Mouse (Mus musculus) erythroid progenitor cell, adult 5-6 weeks (primary cell): Measurements from ENCODE around the gene Hsd3b4. TPM values are rescaled to one million over a fixed set of nuclear protein-coding genes. Genes with fewer than 3 reads are reported as not detected.
"Not testable (repeated sequence)": the region's sequence is repeated elsewhere in the genome, so short reads cannot be mapped to it uniquely, and the experiment has no call there.

Experiments
- ATAC-seq: replicated peaks from 2 replicates; pipeline ENCODE4 v1.8.0; 2016; ENCODE audit warnings: moderate number of reproducible peaks, mild to moderate bottlenecking, moderate TSS enrichment, inconsistent platforms; ENCODE audit not compliant: poor library complexity, low FRiP score, severe bottlenecking
- total RNA-seq, 2 experiments: library from RNA; stranded (forward) in 1 of 2; stranded (reverse) in 1 of 2; fragments of 150-400 nt in 1 of 2; fragments of 186-747, 209-891 nt in 1 of 2; gene quantifications; 2 replicates each; pipeline versions ENCODE4 v1.2.3 to v1.2.4; 2015 to 2017; ENCODE audit warnings: low replicate concordance in 2 of 2

The Hsd3b4 gene
- total RNA-seq (2015; ENCODE audit: low replicate concordance) = not detected in 2 replicates
- total RNA-seq (2017; ENCODE audit: low replicate concordance) = not detected in 2 replicates

DNA sequence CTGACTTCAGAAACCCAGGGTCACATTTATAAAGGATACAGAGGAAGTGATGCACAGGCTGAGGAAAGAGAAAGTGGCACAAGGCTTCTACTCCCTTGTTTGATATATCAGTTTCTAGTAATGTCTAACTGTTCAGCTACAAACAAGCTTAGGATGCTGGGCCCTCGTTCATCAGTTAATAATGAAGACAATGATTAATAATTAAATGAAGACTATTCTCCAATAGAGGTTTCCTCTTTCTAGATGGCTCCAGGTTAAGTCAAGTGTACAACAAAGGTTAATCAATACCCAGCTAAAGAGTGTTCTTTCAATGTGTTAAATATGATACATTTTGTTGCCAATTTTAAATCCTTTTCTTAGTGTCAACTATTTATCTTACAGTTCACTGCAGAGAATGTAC lies at the start of gene Hsd3b4:
TSS of gene Hsd3b4 (minus strand) at position 101 of the 400 bp plus-strand sequence.
- not testable (repeated sequence) for ATAC-seq

- ATAC-seq = not testable (repeated sequence)
Observed at GRCm38 (mm10) chr3:98550832-98551231, 40.5 kb upstream of the Hsd3b4 start.

- not testable (repeated sequence) for ATAC-seq
Observed at GRCm38 (mm10) chr3:98550215-98550614, 39.9 kb upstream of the Hsd3b4 start.

DNA sequence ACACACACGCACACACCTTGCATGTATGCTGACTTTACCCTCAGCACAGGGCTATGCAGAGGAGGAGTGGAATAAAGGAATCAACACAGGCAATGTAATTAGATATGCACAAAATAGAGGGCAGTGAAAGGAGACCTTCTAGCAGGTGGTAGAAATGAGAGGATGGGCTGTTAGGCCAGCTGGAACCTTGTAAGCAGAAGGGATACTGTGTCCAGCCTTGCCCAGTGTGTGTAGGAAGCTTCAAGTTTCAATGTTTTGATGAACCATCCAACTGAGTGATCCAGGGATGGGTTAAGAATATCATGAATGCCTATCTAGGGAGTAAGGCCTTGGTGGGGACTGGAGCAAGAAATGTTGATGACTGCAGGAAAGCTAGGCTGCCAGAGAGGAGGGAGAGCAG lies 38.2 kb upstream of the Hsd3b4 start:
- 0 out of 2 replicates have a peak, but pooled peaks have one; percentile 6 for ATAC-seq

- ATAC-seq = not testable (repeated sequence)
Observed at GRCm38 (mm10) chr3:98547641-98548040, 37.3 kb upstream of the Hsd3b4 start.

GRCm38 (mm10) chr3:98524978-98525377 lies 14.7 kb upstream of the Hsd3b4 start:
- ATAC-seq = not testable (repeated sequence)

- ATAC-seq = not testable (repeated sequence)
Observed at GRCm38 (mm10) chr3:98524552-98524951, 14.2 kb upstream of the Hsd3b4 start.

- not testable (repeated sequence) for ATAC-seq
Observed at GRCm38 (mm10) chr3:98522779-98523178, 12.5 kb upstream of the Hsd3b4 start.

GRCm38 (mm10) chr3:98507229-98507628 lies 3.1 kb downstream of the Hsd3b4 start:
- ATAC-seq = not testable (repeated sequence)

- not testable (repeated sequence) for ATAC-seq
Observed at GRCm38 (mm10) chr3:98497401-98497800, 12.9 kb downstream of the Hsd3b4 start.

DNA sequence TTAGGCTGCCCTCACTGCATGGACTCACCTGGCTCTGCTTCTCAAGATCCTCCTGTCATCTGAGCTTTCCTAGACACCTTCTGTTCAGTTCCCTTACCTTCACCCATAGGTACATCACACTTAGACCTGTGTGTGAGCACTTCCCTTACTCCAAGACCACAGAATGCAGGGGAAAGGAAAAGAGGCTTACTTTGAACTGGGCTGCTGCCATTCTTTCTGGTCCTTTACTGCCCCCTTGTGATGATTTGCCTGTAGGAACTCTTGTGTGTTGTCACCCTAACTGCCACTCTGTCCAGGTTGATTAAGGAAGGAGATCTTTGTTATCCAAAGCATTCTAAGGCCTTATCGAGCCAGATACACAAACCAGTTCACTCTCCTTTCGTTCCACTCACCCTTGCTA lies 13.6 kb downstream of the Hsd3b4 start:
- ATAC-seq = not testable (repeated sequence)

GRCm38 (mm10) chr3:98495055-98495454 lies 15.3 kb downstream of the Hsd3b4 start:
- ATAC-seq = not testable (repeated sequence)

DNA sequence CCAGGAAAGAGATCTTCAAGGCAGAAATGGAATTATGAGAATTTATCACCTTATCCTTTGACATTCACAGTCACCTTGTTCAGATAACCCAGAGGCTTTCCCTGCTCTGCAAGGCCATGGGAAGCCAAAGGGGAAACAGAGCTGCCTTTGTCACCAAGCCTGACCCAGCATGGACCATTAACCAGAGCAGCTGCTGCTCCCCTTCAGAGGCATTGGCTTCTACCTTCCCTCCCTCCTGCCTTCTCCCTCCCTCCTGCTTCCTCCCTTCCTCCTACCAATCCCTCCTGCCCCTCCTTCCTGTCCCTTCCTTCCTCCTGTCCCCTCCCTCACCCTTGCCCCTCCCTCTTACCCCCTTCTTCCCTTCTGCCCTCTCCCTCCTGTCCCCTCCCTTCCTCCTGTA lies 16.1 kb downstream of the Hsd3b4 start:
- not testable (repeated sequence) for ATAC-seq

DNA sequence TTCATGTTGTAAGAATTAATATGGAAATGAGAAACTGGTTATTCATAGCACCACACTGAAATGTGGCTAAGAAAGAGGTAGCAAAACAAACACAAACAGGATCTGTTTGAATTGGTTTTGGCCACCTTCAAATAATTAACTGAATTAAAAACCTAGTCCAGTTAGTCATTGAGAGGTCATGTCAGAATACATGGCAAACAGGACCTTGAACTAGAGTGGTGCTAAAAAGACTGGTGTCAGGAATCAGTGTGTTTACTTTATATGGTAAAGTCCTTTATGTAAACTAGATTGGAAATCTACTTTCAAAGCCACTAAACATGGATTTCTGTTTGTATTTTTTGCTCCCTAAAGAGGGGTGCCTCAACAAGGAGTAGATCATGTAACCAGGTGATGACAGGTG lies 38.8 kb downstream of the Hsd3b4 start:
- ATAC-seq = not testable (repeated sequence)

- ATAC-seq = not testable (repeated sequence)
Observed at GRCm38 (mm10) chr3:98471057-98471456, 39.3 kb downstream of the Hsd3b4 start.

DNA sequence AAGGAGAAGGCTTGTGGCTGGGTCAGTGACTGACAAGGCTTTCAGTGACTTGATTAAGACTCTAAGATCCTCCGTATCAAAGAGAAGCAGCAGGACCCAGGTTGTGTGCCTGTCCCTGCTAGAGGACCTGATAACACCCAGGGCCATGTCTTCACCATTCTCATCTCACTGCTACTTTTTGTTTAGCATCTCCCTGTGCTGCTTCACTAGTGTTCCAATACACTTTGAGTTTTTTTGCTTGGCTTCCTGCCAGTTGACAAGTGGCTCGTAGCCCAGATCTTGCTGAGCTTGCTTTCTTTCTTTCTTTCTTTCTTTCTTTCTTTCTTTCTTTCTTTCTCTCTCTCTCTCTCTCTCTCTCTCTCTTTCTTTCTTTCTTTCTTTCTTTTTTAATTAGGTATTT lies 41.0 kb downstream of the Hsd3b4 start:
- not testable (repeated sequence) for ATAC-seq

DNA sequence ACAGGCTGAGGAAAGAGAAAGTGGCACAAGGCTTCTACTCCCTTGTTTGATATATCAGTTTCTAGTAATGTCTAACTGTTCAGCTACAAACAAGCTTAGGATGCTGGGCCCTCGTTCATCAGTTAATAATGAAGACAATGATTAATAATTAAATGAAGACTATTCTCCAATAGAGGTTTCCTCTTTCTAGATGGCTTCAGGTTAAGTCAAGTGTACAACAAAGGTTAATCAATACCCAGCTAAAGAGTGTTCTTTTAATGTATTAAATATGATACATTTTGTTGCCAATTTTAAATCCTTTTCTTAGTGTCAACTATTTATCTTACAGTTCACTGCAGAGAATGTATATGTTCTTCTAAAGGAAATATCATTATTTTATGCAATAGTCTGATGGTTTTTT lies 53.3 kb downstream of the Hsd3b4 start, which contains the start of gene Gm4450:
TSS of gene Gm4450 (minus strand) at position 101 of the 400 bp plus-strand sequence.
- ATAC-seq = not testable (repeated sequence)

GRCm38 (mm10) chr3:98453786-98454185 lies 56.5 kb downstream of the Hsd3b4 start:
- ATAC-seq = not testable (repeated sequence)
